Mouse (Mus musculus) spleen, postnatal 14 days (tissue): ENCODE measurements around the gene Alcam.

Experiments
- DNase-seq, 2 experiments: peaks; one replicate each; pipeline ENCODE4 v3.0.0; 2021 to 2022; ENCODE audit warnings: low spot score in 2 of 2

Alcam gene

GRCm38 (mm10) chr16:52368521-52368920, 85.4 kb downstream of the Alcam start:
- DNase-seq = no peak

- DNase-seq = no peak
These were observed 87.0 kb downstream of the Alcam start for GRCm38 (mm10) chr16:52366915-52367314.

- no peak for DNase-seq
These were observed 89.8 kb downstream of the Alcam start for GRCm38 (mm10) chr16:52363944-52364511.

- no peak for DNase-seq
These were observed 110.3 kb downstream of the Alcam start for GRCm38 (mm10) chr16:52343467-52344033.

- DNase-seq = no peak
These were observed 111.0 kb downstream of the Alcam start for GRCm38 (mm10) chr16:52342694-52343466.

- DNase-seq = no peak
These were observed 119.8 kb downstream of the Alcam start for GRCm38 (mm10) chr16:52334084-52334483.

GRCm38 (mm10) chr16:52333631-52334030, 120.2 kb downstream of the Alcam start:
- no peak for DNase-seq

- no peak for DNase-seq
These were observed 122.5 kb downstream of the Alcam start for GRCm38 (mm10) chr16:52331341-52331830.

GRCm38 (mm10) chr16:52329420-52329819, 124.5 kb downstream of the Alcam start:
- no peak for DNase-seq

GRCm38 (mm10) chr16:52319229-52319628, 134.6 kb downstream of the Alcam start:
- DNase-seq = no peak

GRCm38 (mm10) chr16:52311073-52311472, 142.8 kb downstream of the Alcam start:
- DNase-seq = peak; percentile 8 to 58

GRCm38 (mm10) chr16:52307016-52307415, 146.9 kb downstream of the Alcam start:
- no peak for DNase-seq

GRCm38 (mm10) chr16:52303532-52303902, 150.4 kb downstream of the Alcam start:
- no peak for DNase-seq

- DNase-seq = no peak
These were observed 150.9 kb downstream of the Alcam start for GRCm38 (mm10) chr16:52302790-52303531.

GRCm38 (mm10) chr16:52301730-52302129, 152.1 kb downstream of the Alcam start:
- DNase-seq = no peak

GRCm38 (mm10) chr16:52296376-52296775, 157.5 kb downstream of the Alcam start:
- DNase-seq = no peak

GRCm38 (mm10) chr16:52295535-52295934, 158.3 kb downstream of the Alcam start:
- no peak for DNase-seq

- no peak for DNase-seq
These were observed 161.3 kb downstream of the Alcam start for GRCm38 (mm10) chr16:52292440-52293048.

GRCm38 (mm10) chr16:52280186-52280585, 173.7 kb downstream of the Alcam start:
- DNase-seq = no peak

GRCm38 (mm10) chr16:52265066-52265465, 188.8 kb downstream of the Alcam start:
- DNase-seq = no peak

- DNase-seq = no peak
These were observed 190.1 kb downstream of the Alcam start for GRCm38 (mm10) chr16:52263751-52264150.

- no peak for DNase-seq
These were observed 191.3 kb downstream of the Alcam start for GRCm38 (mm10) chr16:52262582-52262981.
